Mouse (Mus musculus) erythroblast, embryonic 14.5 days (primary cell): ENCODE measurements around the gene Kxd1. TPM values are rescaled to one million over a fixed set of nuclear protein-coding genes. Genes with fewer than 3 reads are reported as not detected.

Experiments used
- H3K27me3 ChIP-seq: 2 replicates; pipeline ENCODE4 v1.6.1; 2012; ENCODE audit warnings: inconsistent platforms; ENCODE audit not compliant: control insufficient read depth
- H3K36me3 ChIP-seq: 2 replicates; pipeline ENCODE4 v1.6.1; 2012; ENCODE audit warnings: mild to moderate bottlenecking, inconsistent platforms; ENCODE audit not compliant: control insufficient read depth
- H3K4me1 ChIP-seq: 2 replicates; pipeline ENCODE4 v1.6.1; 2012; ENCODE audit warnings: inconsistent platforms; ENCODE audit not compliant: control insufficient read depth
- H3K4me3 ChIP-seq: replicated peaks from 2 replicates; pipeline ENCODE3; 2012; ENCODE audit warnings: moderate library complexity, mild to moderate bottlenecking, inconsistent platforms
- H3K9me3 ChIP-seq: 2 replicates; pipeline ENCODE4 v1.6.1; 2012; ENCODE audit warnings: low read length, inconsistent platforms, mixed read lengths; ENCODE audit not compliant: control insufficient read depth
- GATA1 ChIP-seq: IDR thresholded peaks from 2 replicates; pipeline ENCODE4 v1.6.1; 2012; ENCODE audit warnings: low read length, inconsistent platforms, mixed read lengths
- TAL1 ChIP-seq: IDR thresholded peaks from 3 replicates; pipeline ENCODE4 v1.6.1; 2012; ENCODE audit warnings: low read length, inconsistent platforms, mixed read lengths
- polyA plus RNA-seq: library from polyadenylated mRNA; stranded (reverse); fragments of >175 nt; gene quantifications from 2 replicates; pipeline ENCODE4 v1.2.3, GENCODE M21; 2012

Kxd1 gene
- polyA plus RNA-seq, 1 experiment = 2.6 TPM

DNA sequence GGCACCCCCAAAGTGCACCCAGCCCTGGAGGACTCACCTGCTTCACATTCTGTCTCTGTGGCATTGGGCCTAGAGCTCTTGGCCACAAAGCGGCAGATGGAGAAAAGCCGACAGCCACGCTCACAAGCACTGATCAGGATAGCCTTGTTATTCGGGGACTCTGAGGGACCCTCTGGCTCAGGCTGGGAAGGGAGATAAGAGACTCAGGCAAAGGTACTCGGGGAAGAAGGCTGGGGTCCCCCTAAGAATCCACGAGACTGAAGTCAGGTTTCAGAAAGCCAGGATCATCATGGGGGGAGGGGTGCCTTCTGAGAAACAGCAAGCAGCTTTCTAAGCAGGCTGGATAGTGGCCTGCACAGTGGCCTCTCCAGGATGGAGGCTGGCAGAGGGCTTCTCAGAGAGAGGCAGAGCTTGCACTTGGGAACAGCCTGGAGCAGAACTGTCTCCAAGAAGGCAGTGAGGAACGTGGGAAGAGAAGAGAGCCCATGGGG is 41.5 kb downstream of the Kxd1 start:
- H3K36me3 ChIP-seq = no peaks in the 10 kb centered on the region
- H3K4me3 ChIP-seq = no peak overlapping the region
- H3K4me1 ChIP-seq = peaks cover 8% of the 10 kb centered on the region
- no peak for TF ChIP-seq GATA1
- no peak for TF ChIP-seq TAL1
- peaks cover 100% of the 10 kb centered on the region for H3K27me3 ChIP-seq
- H3K9me3 ChIP-seq = peaks cover 33% of the 10 kb centered on the region; the same call in 1 of the 2 replicates

DNA sequence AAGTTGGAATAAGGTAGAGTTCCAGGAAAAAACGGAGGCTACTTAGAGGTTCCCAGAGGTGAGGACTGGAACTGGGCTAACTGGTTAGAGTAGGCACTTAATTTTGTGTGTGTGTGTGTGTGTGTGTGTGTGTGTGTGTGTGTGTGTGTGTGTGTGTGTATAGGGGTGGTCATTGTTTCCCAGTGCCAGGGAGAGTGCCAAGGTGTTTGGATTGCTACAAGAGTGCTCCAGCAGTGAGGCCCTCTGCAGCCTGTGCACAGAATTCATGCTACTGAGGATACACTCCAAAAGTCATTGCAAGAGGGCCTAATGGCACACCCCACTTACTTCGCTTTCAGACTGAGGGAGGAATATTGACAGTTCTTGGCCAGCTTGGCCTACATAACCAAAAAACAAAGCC is 44.8 kb downstream of the Kxd1 start:
- Histone ChIP-seq H3K4me3 (no peak overlapping the region), H3K4me1 (peaks cover 10% of the 10 kb centered on the region), H3K36me3 (no peaks in the 10 kb centered on the region), H3K27me3 (peaks cover 97% of the 10 kb centered on the region), H3K9me3 (peaks cover 8% of the 10 kb centered on the region; the same call in 1 of the 2 replicates)
- no peak for TF ChIP-seq GATA1
- no peak for TF ChIP-seq TAL1

DNA sequence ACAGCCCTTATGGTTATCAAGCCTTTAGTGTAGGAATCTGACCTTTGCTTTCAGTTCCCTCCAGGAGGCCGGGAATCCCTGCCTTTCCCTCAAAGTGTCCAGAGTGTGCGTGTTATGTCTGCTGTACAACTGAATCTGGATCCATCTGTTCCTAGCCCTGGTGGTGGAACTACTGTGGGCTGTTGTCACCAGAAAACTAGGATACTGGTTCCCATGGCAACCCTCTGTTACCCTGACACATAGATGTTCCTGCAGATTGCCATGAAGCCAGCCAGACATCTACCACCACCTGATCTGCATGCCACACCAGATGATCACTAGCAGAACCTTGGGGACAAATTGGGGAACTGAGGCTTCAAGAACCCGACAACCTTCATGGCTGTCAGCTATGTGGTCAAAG is 45.8 kb downstream of the Kxd1 start:
- Histone ChIP-seq H3K27me3 (peaks cover 91% of the 10 kb centered on the region), H3K4me3 (no peak overlapping the region), H3K9me3 (peaks cover 3% of the 10 kb centered on the region; the same call in 1 of the 2 replicates), H3K4me1 (peaks cover 20% of the 10 kb centered on the region), H3K36me3 (no peaks in the 10 kb centered on the region)
- TF ChIP-seq GATA1 (no peak), TAL1 (no peak)

DNA sequence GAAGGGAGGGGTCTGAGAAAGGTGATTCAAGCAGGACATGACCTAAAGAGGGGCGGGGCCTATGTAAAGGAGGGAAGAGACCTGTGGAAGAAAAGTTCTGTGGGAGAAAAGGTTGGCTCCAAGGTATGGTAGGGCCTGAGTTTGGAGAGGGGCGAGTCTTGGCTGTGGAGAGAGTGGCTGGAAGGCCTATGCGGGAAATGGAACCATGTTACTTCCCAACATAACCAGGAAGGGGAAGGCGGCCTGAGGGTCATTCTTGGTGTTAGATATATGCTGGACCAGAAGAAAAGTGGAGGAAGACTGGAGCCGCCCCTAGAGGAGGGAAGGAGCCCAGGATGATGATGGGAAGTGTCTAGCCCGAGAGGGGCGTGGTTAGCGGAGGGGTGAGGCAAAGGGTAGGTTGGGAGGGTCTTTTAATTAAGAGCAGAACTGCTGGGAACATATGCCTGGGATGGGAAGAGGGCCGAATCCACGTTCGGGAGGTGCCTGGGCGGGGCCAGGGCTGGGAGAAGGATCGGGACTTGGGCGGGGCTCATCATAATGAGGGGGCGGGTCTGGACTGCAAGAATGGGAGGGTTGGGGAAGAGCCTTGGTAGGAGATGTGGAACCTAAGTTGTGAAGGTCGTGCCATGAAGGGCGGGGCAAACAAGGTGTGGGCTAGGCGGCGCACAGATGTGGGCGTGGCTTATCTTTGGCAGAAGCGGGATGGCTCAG is 50.3 kb downstream of the Kxd1 start:
- Histone ChIP-seq H3K36me3 (peaks cover 23% of the 10 kb centered on the region), H3K9me3 (no peaks in the 10 kb centered on the region), H3K27me3 (peaks cover 47% of the 10 kb centered on the region), H3K4me3 (peak overlapping the region; percentile 73), H3K4me1 (peaks cover 45% of the 10 kb centered on the region)
- no peak; the same call in 2 of the 3 replicates for TF ChIP-seq TAL1
- no peak for TF ChIP-seq GATA1

DNA sequence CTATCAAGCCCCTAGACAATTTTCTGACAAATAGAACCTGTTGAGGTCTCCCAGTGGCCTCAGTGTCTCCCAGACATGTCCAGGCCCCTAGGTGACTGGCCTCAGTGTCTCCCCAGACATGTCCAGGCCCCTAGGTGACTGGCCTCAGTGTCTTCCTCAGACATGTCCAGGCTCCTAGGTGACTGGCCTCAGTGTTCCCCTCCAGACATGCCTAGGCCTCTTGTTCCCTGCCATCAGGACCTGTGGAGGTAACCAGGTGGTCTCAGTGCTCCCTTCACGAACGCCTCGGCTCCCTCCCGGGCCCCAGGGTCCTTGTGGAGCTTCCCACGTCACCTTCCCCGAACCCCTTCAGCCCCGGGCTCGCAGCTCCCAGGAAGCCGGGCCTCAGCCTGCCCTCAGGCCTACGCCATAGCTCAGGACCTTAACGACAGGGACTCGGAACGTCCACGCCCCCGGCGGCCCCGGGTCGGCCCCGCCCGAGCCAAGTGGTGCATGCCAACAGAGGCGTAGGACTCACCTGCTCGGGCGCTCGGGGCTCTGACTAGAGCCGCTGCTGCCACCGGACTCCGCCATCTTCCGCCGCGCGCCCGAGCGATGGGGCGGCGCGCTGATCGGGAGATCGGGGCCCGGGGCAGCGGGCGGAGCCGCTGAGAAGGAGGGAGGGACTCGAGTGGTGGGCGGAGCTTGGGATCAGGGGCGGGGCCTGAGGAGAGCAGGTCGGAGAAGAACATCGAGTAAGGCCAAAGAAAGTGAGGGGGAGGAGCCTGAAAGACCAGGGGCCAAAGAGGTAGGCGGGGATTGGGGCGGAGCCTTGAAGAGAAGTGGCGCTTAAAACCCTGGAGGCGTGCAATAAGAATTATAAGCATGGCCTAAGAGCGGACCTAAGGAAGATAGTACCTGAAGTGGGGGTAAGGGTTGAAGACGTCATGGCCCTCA is 51.2 kb downstream of the Kxd1 start, which contains the start of gene Klhl26:
Gene Klhl26 (minus strand): TSS at position 636 of the 936 bp plus-strand sequence.
- peak within 1 kb of the TSS; percentile 73 for H3K4me3 ChIP-seq
- peak; percentile 24; the same call in 1 of the 2 replicates for TF ChIP-seq GATA1
- TF ChIP-seq TAL1 = no peak
- peaks cover 48% of the 10 kb centered on the region for H3K4me1 ChIP-seq
- peaks cover 30% of the 10 kb centered on the region for H3K36me3 ChIP-seq
- no peaks in the 10 kb centered on the region for H3K9me3 ChIP-seq
- peaks cover 38% of the 10 kb centered on the region for H3K27me3 ChIP-seq

DNA sequence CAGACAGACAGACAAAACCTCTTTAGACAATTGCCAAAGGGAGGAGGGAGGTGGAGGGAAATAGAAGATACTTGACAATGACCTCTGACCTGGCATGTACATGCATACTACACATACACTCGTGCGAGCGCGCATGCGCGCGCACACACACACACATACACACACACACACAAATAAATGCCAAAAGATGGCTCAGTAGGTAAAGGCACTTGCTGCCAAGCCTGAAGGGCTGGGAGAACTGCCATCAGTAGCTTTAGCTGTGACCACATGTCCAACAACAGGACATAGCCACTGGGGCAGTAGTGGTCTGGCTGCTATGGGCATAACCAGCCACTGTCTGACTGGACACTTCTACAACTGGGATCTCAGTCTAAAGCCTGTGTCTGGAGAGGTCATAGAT is 55.9 kb downstream of the Kxd1 start:
- Histone ChIP-seq H3K4me1 (peaks cover 57% of the 10 kb centered on the region), H3K4me3 (no peak overlapping the region), H3K9me3 (no peaks in the 10 kb centered on the region), H3K36me3 (peaks cover 71% of the 10 kb centered on the region), H3K27me3 (no peaks in the 10 kb centered on the region)
- no peak for TF ChIP-seq TAL1
- no peak for TF ChIP-seq GATA1

DNA sequence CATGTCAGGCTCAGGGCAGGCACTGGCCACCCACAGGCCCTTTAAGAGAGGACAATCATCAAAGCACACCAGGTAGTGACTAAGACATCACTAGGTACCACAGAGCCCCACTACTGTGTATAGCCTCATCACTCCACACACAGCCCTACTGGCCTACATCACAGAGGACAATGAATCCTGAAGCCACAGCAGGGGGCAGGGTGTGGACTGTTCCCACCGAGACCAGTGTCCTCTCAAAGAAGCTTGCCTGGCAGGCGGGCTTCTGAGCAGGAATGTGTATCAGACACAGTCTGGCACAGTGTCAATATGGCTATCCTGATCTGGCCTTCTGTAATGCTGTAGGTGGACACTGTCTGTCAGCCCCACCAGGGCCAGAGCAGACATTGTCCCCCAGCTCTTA is 57.8 kb downstream of the Kxd1 start:
- no peak for TF ChIP-seq GATA1
- no peak for TF ChIP-seq TAL1
- H3K4me1 ChIP-seq = peaks cover 43% of the 10 kb centered on the region
- no peaks in the 10 kb centered on the region for H3K9me3 ChIP-seq
- no peak overlapping the region for H3K4me3 ChIP-seq
- peaks cover 80% of the 10 kb centered on the region for H3K36me3 ChIP-seq
- no peaks in the 10 kb centered on the region for H3K27me3 ChIP-seq

DNA sequence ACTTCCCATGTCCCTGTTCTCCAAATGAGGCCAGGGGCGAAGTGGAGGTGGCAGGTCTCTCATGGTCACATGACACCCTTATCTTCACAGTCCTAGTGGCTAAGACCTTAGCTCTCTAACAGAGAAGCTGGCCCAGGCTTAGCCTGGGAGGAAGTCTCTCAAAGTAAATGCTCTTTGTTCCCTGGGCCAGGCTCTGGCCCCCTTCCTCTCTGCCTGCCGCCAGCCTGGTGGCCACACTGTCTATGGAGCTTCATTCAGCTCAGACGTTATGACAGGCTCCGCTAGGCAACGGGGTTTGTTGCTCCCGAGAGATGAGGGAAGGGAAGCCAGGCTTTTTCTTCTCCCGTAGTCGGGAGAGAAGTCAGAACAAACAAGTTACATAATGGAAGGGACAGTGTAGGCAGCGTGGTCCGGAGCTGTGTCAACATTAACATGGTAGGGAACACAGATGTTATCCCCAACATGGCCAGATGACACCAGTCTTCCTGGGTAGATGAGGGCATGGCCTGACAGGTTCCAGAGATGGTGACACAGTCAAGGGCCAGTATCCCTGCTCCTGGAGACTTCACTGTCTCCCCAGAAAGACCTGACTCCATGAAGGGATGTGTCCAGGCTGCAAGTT is 58.4 kb downstream of the Kxd1 start:
- Histone ChIP-seq H3K4me1 (peaks cover 42% of the 10 kb centered on the region), H3K27me3 (no peaks in the 10 kb centered on the region), H3K9me3 (no peaks in the 10 kb centered on the region), H3K36me3 (peaks cover 78% of the 10 kb centered on the region), H3K4me3 (no peak overlapping the region)
- TF ChIP-seq TAL1 (no peak), GATA1 (no peak)

DNA sequence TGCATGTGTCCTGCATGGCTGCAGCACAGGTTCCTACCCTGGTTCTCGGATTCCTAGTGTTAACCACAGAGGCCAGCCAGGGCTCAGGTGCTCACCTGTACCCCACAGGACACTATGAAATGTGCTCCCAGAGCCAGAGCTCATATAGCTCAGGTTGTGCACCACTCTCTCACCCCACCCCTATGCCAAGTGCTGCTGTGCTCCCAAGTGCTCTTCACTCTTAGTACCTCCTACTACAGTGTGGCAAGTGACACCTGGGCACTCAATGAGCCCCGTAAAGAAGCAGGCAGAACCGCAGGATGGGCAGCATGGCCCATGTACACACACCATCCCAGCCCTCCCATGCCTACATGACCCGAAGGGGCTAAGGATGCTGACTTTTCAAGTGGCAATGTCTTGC is 59.0 kb downstream of the Kxd1 start:
- no peaks in the 10 kb centered on the region for H3K9me3 ChIP-seq
- H3K36me3 ChIP-seq = peaks cover 74% of the 10 kb centered on the region
- no peak for TF ChIP-seq GATA1
- TF ChIP-seq TAL1 = no peak
- H3K4me3 ChIP-seq = no peak overlapping the region
- peaks cover 39% of the 10 kb centered on the region for H3K4me1 ChIP-seq
- H3K27me3 ChIP-seq = no peaks in the 10 kb centered on the region
